Mouse (Mus musculus) small intestine, adult 2 months (tissue): ENCODE data around the gene Fscn3.

Experiments used
- CTCF ChIP-seq: fragments of 200-500 bp; IDR thresholded peaks from 2 replicates; pipeline ENCODE4 v1.5.1; 2012; ENCODE audit warnings: low read depth, mild to moderate bottlenecking, control low read depth, inconsistent platforms, low read length, moderate library complexity, mixed read lengths; ENCODE audit not compliant: insufficient replicate concordance, insufficient read length; ENCODE audit errors: extremely low read depth
- POLR2A ChIP-seq: fragments of 200-500 bp; IDR thresholded peaks from 2 replicates; pipeline ENCODE4 v1.6.1; 2012; ENCODE audit warnings: low read depth, mild to moderate bottlenecking, control low read depth, inconsistent platforms, low read length, moderate library complexity

DNA sequence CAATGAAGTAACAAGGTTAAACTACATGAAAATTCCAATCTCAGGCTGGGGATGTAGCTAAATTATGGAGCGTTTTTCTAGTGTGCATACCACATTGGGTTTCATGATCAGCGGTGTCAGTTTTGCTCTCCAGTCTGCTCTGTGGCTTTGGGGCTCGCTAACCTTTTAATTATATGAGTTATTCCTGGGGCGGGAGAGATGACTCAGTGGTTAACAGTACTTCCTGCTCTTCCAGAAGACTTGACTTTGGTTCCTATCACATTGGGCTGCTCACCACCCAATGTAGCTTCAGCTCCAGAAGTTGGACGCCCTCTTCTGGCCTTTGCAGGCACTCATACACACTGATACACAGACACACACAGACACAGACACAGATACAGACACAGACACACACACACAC lies 43.0 kb downstream of the Fscn3 start:
- no peak for TF ChIP-seq CTCF
- TF ChIP-seq POLR2A = no peak
